Mouse (Mus musculus) stomach, postnatal 0 days (tissue): Measurements from ENCODE around the gene Frs3.

ENCODE experiments used
- CTCF ChIP-seq: IDR thresholded peaks from 2 replicates; pipeline ENCODE4 v1.5.1; 2016; ENCODE audit warnings: antibody characterized with exemption, low read depth, mild to moderate bottlenecking, moderate library complexity
- EP300 ChIP-seq: optimal IDR thresholded peaks from 2 replicates; pipeline ENCODE3; 2016; ENCODE audit warnings: antibody characterized with exemption

- TF ChIP-seq CTCF (no peak), EP300 (no peak)
Measured at GRCm38 (mm10) chr17:47699055-47699454, 10.2 kb downstream of the Frs3 start.
